In genomic region chr13:107618369-107618771, GRCm38 (mm10) we compare ENCODE assay signal across 18 mouse cellular contexts.
A peak's percentile ranks its signal among the peaks of the same experiment; 100 is the strongest.
DNase-seq lines count a peak whose midpoint lies in the region; ATAC-seq and TF ChIP-seq lines count a peak whose summit lies in the region.
"Had no signal": no experiment of that assay in that cellular context is flagged by ENCODE, and none has a peak within 500 bp of the region (broad histone marks: within the 10 kb centered on the region; RNA-seq: fewer than 3 reads in every experiment).

No protein-coding gene starts in this region.

- H3K9ac ChIP-seq in neural tube, embryonic 13.5 days = 0 out of 2 replicates have a peak overlapping the region, but pooled peaks have one; percentile 14
- no peak overlapping the region for H3K9ac ChIP-seq in forebrain, postnatal 0 days
- no peak overlapping the region for H3K9ac ChIP-seq in midbrain, embryonic 13.5 days (replicated peaks)

- DNase-seq in neural tube, embryonic 10.5 days (ENCODE audit: extremely low spot score, low spot score) = no peak
- DNase-seq in forebrain, postnatal 0 days = no peak
- DNase-seq in thymus, postnatal 14 days = no peak
- DNase-seq in natural killer cell, adult 2 months (ENCODE audit: low spot score in 2 of 2) = no peak
- DNase-seq: adrenal gland, postnatal 10 days; cerebellum, postnatal 10 days; gastrocnemius, postnatal 25 days; heart, adult 2 months; heart, postnatal 4 days; lung, adult 18-20 months; lung, postnatal 14 days had no signal

- H3K36me3 ChIP-seq in neural tube, embryonic 13.5 days = no peaks in the 10 kb centered on the region
- H3K36me3 ChIP-seq in forebrain, postnatal 0 days (ENCODE audit: insufficient read depth) = no peaks in the 10 kb centered on the region
- H3K36me3 ChIP-seq in midbrain, embryonic 13.5 days = no peaks in the 10 kb centered on the region
- H3K36me3 ChIP-seq: embryonic facial prominence, embryonic 10.5 days had no signal

- no peak for ATAC-seq in neural tube, embryonic 13.5 days (ENCODE audit: low read depth)
- ATAC-seq in forebrain, postnatal 0 days = peak; percentile 47; the same call in 1 of the 2 replicates
- ATAC-seq in midbrain, embryonic 13.5 days = peak; percentile 72
- ATAC-seq in inflammation-experienced regulatory T-cells, adult 6 months = no peak
- ATAC-seq: intestine, postnatal 0 days had no signal

- 13% methylated on average over 8 of the region's 8 CpGs for WGBS in neural tube, embryonic 13.5 days
- 23% methylated on average over 8 of the region's 8 CpGs for WGBS in forebrain, postnatal 0 days
- WGBS in midbrain, embryonic 13.5 days = 6% methylated on average over 8 of the region's 8 CpGs

- no peak overlapping the region for H3K27ac ChIP-seq in neural tube, embryonic 13.5 days (replicated peaks)
- H3K27ac ChIP-seq in forebrain, postnatal 0 days (ENCODE audit: low read depth, low read length) = no peak overlapping the region
- peak overlapping the region; percentile 65 for H3K27ac ChIP-seq in midbrain, embryonic 13.5 days
- H3K27ac ChIP-seq: heart, adult 2 months; stomach, postnatal 0 days had no signal

- H3K4me2 ChIP-seq in neural tube, embryonic 13.5 days = no peak overlapping the region
- no peak overlapping the region for H3K4me2 ChIP-seq in forebrain, postnatal 0 days (ENCODE audit: low read depth)
- peak overlapping the region; percentile 7; the same call in 1 of the 2 replicates for H3K4me2 ChIP-seq in midbrain, embryonic 13.5 days (replicated peaks)

- TF ChIP-seq CTCF in forebrain, postnatal 0 days (IDR thresholded peaks at IDR 0.05; ENCODE audit: low read depth) = no peak

- no peak overlapping the region for H3K4me3 ChIP-seq in neural tube, embryonic 13.5 days
- H3K4me3 ChIP-seq in forebrain, postnatal 0 days (ENCODE audit: low read depth, low read length) = no peak overlapping the region
- H3K4me3 ChIP-seq in midbrain, embryonic 13.5 days (replicated peaks) = no peak overlapping the region
- H3K4me3 ChIP-seq: embryonic facial prominence, embryonic 10.5 days; heart, adult 2 months; myocyte had no signal

- peaks cover 35% of the 10 kb centered on the region for H3K27me3 ChIP-seq in neural tube, embryonic 13.5 days
- no peaks in the 10 kb centered on the region for H3K27me3 ChIP-seq in forebrain, postnatal 0 days (ENCODE audit: insufficient read depth, low read length)
- peaks cover 13% of the 10 kb centered on the region for H3K27me3 ChIP-seq in midbrain, embryonic 13.5 days

- no peaks in the 10 kb centered on the region for H3K9me3 ChIP-seq in neural tube, embryonic 13.5 days
- H3K9me3 ChIP-seq in forebrain, postnatal 0 days (ENCODE audit: low read length) = no peaks in the 10 kb centered on the region
- no peaks in the 10 kb centered on the region for H3K9me3 ChIP-seq in midbrain, embryonic 13.5 days
- H3K9me3 ChIP-seq: embryonic facial prominence, embryonic 10.5 days had no signal

- H3K4me1 ChIP-seq in neural tube, embryonic 13.5 days (replicated peaks) = peaks cover 30% of the 10 kb centered on the region
- H3K4me1 ChIP-seq in forebrain, postnatal 0 days (ENCODE audit: insufficient read depth) = no peaks in the 10 kb centered on the region
- peaks cover 35% of the 10 kb centered on the region for H3K4me1 ChIP-seq in midbrain, embryonic 13.5 days (replicated peaks)

Comparison
In these comparisons a context has a peak if more than half of its experiments do, and no peak if none do; other contexts are left out.
1. ATAC-seq: peak in forebrain, postnatal 0 days (single experiment) and midbrain, embryonic 13.5 days (single experiment); none in neural tube, embryonic 13.5 days (single experiment) and inflammation-experienced regulatory T-cells, adult 6 months (single experiment).